Mouse (Mus musculus): Measurements from ENCODE around the gene Grid2. TPM values are rescaled to one million over a fixed set of nuclear protein-coding genes. Genes with fewer than 3 reads are reported as not detected.
"Not testable (repeated sequence)": the region's sequence is repeated elsewhere in the genome, so short reads cannot be mapped to it uniquely, and the experiment has no call there.

Grid2 gene
- total RNA-seq (2021), result under 1 TPM in 1 of 2 experiments, not detected in 1; 0.07 TPM
- long read RNA-seq, experiment 1, result 0 reads
- long read RNA-seq, experiment 2, result 0 reads

- peak; percentile 2 to 4 for DNase-seq
These were observed at the start of gene Grid2 for GRCm38 (mm10) chr6:63255826-63256555. Gene Grid2 (plus strand): TSS chr6:63255876.

DNA sequence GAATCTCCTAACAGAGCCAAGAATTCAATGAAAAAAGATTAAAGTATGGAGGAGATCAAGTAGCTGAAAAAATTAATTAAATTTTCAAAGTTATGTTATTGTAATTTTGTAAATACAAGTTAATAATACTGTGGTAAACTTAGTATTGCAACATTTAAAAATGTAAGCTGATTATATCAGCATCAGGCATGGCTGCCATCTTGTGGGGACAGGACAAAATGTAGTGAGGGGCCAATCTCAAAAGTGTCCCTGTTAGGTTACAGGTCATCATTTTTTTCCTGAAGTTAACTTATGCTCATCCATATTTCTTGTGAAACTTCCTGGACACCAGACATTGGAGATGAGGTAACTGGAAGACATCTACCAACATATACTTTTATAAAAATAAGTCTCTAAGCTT lies 4.9 kb upstream of the Grid2 start:
- DNase-seq, result no peak

DNA sequence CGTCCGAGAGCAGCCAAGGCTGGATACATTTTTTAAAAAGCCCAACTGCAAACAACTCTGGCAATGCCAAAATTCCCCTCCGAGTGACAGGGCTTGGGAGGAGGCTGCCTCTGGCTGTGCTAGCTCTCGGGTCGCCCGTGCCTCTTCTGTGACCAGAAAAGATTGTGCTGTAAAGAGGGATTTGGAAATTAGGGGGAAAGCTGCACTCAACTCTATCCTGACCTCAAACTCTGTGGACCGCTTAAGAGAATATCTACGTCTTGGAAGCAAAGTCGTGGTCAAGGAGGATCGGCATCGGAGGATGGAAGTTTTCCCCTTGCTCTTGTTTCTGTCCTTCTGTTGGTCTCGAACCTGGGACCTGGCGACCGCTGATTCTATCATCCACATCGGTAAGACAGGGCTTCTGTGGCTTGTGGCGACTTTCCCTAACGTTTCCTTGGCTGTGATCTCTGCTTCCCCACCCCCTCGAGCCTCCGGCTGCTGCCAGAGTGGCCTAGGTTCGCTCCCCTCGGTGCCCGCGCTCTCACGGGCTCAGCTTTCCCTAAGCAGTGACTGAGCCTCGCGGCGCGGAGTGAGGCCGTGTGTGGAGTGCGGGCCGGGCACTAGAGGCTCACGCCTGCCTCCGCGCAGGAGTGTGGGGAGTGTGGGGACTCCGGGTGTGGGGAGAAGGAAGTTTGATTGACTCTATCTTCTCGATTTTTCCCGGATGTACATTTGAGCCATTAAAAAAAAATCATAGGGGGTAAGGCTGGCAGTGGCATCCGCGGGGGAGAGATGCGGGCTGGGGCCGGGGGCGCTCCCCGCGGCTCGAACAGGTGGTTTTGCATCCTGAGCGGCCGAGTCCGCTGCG lies 1.1 kb downstream of the Grid2 start:
- no peak for DNase-seq

DNA sequence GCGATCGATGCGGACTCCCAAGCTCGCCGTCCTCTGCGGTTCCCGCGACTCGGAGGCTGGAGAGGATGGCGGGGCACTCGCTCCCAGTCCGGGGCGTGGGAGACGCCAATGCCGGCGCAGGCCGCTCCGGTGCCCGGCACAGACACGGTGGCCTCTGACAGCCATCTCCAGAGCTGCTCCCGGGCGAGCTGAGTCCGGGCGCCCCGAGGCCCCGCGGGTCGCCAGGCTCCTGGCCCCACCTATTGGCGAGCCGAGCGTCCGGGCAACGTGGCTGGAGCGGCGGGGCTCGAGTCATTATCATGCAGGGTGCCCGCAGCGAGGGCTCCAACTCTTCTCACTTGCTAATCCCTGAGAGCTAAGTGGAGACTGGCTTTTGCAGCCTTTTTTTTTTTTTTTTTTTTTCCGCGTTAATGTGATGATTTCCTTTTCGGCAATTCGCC lies 1.8 kb downstream of the Grid2 start:
- peak; percentile 2 for DNase-seq

DNA sequence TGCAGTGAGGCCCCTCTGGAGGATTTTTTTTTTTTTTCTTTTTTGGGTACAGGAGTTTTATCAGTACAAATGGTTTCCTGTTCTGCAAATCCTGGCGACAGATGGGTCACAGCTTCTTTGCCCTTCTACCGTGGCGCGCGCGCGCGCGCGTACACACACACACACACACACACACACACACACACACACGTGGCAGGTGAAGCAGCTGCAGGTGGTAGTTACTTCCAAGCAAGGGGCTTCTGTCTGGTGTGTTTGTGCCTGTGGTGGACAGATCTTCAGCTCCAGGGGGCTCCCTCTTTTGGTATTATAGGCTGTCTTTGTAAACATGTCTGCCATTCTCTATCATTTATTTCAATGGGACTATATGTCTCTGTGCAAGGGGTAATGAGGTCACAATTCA lies 2.2 kb downstream of the Grid2 start:
- DNase-seq, result no peak

- DNase-seq, result no peak
These were observed 4.1 kb downstream of the Grid2 start for GRCm38 (mm10) chr6:63259764-63260163.

DNA sequence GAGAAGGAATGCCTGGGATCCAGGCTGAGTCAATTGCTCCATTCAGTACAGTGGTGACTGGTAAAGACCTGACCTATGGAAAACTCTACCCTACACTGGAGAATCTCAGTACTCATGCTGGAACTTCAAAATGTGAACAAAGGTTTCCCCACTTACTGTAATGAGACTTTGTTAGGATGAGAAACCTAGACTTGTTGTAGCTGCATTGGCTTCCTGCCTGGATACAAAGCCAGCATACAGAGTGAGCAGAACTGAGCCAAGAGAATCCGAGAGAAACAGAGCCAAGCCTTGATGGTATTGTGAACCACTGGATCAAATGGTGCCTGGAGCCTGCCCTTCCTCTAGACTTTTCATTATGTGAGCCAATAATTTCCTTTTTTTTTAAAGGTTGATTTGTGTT lies 28.7 kb downstream of the Grid2 start:
- no peak for DNase-seq

DNA sequence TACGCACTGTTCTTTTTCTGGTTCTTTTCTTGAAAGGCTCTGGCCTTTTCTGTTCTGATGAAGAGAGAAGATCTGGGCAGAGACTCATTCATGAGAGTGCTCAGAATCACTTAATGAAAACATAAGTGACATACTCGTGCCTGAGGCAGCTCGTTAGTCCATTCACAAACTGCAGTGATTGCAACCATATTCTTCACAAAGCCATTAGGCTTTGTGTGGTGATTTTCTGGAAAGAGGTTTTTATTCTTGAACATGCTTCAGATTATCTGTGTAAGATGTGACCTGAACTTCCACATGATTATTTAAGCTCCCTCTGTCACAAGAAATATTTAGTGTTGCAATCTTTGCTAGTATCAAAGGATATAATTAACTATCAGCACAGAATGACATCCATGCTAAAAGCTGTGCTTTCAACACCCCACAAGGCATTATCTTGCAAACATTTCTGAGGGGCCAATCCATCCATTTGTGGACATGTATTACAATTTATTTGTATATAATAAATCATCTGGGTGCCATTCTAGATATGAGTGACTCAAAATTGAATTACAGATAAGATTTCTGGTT lies 86.8 kb downstream of the Grid2 start:
- DNase-seq, result no peak

GRCm38 (mm10) chr6:63347015-63347414 lies 91.3 kb downstream of the Grid2 start:
- DNase-seq, result no peak

DNA sequence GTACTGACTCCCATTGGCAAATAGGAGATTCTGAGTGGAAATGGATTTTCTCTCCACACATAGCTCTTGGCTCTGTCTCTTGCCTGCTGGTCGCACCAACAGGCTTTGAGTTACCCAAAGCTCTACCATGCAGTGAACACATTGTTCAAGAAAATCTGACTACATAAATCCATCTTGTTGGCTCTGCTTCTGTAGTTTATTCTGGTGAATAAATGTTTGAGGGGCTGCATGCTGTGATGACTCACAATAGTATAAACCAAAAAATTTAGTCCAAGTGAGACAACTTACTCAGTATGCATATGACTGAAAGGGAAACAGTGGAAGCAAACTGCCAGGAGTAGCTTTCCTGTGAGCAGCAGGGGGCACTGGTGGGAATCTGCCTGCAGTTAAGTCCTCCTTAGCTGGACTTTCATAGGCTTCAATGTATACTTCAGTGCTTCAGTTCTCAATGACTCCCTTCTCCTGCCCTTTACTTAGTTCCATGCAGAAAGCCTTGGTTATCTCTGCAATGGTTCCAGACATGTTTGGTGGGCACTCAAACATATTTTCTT lies 125.5 kb downstream of the Grid2 start:
- no peak for DNase-seq

GRCm38 (mm10) chr6:63401698-63402097 lies 146.0 kb downstream of the Grid2 start:
- no peak for DNase-seq

DNA sequence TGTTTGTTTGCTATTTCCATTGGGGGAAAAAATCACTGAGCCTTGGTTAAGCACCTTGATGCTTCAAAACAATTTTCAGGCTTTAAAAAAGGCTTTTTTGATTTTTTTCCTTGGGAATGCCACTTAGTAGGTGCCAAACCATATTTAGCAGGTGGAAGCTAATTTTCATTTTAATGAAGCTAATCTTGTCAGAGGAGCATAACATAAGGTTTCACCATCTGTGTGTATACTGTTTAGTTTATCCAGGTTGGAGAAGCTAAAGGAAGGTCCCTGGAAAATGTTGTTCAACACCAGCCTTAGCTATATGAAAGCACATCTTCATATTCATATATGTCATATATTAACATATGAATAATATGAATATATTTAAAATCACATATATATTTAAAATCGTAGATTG lies 161.9 kb downstream of the Grid2 start:
- DNase-seq, result no peak

GRCm38 (mm10) chr6:63432751-63433150 lies 177.1 kb downstream of the Grid2 start:
- DNase-seq, result no peak

- DNase-seq, result no peak
These were observed 192.5 kb downstream of the Grid2 start for GRCm38 (mm10) chr6:63448175-63448574.

GRCm38 (mm10) chr6:63482141-63482540 lies 226.5 kb downstream of the Grid2 start:
- no peak for DNase-seq

DNA sequence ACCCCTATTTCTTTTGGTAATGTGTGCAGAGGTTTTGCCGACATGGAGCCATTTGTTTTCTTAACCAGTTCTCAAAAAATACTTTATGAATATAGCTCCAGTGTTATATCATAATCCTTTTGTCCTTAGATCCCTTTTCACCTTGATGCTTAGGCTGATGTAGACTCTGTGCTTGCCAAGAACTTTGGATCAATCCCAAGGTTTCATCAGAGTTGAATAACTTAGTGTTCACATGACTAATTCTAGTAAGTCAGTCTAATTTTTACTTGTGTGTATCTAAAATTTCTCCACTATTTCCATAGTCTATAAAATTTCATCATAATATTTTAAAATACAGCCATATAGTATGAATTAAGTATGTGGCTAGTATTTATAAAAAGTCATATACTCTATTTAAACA lies 259.3 kb downstream of the Grid2 start:
- no peak for DNase-seq

DNA sequence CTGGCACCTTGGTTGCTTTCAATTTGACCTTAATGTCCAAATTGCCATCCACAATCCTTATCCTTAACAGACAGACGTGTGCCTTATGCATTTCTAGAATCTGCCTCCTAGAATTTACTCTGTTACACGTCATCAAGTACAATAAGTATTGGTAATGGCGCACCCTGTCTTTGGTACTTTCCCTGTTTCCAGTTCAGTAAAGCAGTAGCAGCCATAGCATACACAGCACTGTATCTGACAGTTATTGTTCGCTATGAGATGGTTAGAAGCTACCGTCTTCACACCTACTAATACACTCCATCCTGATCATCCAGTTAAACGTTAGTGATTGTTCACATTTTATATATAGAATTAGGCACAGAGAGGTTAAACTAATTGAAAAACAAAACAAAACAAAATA lies 260.3 kb downstream of the Grid2 start:
- DNase-seq, result no peak

DNA sequence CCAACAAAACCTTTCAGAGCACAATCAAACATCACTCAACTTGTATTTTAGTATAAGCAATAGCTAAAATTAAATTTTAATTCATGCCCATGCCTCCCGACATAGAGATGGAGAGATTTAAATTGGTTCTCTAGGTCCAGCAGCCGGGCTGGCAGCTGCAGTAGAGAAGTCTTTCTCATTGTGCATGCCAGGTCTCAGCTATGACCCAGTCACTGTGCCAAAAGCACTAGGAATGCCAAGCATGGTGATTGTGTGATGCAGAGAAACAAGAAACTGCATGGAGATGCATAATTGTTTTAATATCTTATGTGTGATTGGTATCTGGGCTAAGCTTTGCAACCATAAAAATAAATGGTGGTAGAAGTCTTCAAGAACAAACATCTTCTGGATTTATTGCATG lies 276.1 kb downstream of the Grid2 start:
- no peak for DNase-seq

- DNase-seq, result no peak
These were observed 277.2 kb downstream of the Grid2 start for GRCm38 (mm10) chr6:63532901-63533300.

- DNase-seq, result no peak
These were observed 292.1 kb downstream of the Grid2 start for GRCm38 (mm10) chr6:63547741-63548140.

DNA sequence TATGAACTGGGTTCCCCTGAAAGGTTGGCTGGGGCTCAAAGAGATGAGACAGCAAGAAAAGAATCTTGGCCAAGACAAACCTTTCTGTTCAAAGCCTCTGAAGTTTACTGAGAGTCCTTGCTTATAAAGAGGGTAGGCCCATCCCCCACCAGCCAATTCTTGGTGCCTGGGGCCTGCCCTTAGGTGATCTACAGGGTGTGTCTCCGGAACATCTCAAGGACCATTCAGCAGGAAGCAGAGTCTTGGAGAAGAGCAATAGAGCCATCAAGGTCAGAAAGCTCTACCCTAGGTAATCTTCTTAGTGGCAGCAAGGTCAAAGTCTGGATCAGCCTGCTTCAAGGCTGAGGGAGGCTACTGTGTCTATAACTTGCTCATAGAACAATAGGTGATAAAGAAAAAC lies 313.1 kb downstream of the Grid2 start:
- DNase-seq, result not testable (repeated sequence)

DNA sequence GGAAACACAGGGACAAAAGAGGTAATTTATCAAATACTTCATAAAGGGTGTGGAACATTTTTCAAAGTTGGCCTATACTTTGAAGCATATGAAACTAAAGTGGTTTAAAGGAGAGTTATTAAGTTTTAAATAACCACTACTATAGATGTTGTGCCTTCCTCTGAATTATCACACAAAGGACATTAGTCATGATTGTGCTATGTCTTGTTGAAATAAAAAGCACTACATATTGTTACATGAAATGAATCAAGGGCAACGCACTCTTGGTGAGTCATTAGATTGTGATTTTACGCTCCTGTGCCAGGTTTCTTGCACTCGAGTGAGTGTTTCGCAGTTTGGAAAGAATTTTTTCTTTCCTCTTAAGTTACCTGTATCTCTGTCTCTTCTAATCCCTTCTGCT lies 335.0 kb downstream of the Grid2 start:
- DNase-seq, result no peak

DNA sequence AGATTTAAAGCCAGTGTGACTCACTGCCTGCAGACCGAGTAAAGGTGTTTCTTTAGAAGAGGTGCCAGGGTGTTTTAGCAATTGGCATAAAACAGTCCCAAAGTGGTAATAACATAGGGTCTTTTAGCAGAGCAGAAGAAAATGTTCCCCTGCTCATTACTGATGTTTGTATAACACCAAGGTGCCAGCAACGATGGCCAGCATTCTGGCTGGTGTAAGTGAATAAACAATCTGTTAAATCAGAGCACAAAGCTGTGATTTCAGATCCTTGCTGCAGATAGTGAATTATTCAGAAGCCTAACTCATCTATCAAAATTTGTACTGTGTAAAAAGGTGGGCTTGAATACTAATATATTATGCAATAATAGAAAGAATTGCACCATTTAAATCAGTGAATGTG lies 353.9 kb downstream of the Grid2 start:
- no peak for DNase-seq

All from adrenal gland, postnatal 36 days (tissue).